Mouse (Mus musculus) adrenal gland, postnatal 25 days (tissue): ENCODE results near the gene Tead2. TPM values are rescaled to one million over a fixed set of nuclear protein-coding genes. Genes with fewer than 3 reads are reported as not detected.

Experiments used
- DNase-seq: peaks from one replicate; pipeline ENCODE4 v3.0.0; 2021; ENCODE audit warnings: mixed read lengths
- total RNA-seq: library from RNA; stranded (reverse); gene quantifications from 2 replicates; pipeline ENCODE4 v1.2.3, GENCODE M21; 2021

Tead2 gene
- total RNA-seq, 1 experiment from 2014 or later = 15.0 TPM

DNA sequence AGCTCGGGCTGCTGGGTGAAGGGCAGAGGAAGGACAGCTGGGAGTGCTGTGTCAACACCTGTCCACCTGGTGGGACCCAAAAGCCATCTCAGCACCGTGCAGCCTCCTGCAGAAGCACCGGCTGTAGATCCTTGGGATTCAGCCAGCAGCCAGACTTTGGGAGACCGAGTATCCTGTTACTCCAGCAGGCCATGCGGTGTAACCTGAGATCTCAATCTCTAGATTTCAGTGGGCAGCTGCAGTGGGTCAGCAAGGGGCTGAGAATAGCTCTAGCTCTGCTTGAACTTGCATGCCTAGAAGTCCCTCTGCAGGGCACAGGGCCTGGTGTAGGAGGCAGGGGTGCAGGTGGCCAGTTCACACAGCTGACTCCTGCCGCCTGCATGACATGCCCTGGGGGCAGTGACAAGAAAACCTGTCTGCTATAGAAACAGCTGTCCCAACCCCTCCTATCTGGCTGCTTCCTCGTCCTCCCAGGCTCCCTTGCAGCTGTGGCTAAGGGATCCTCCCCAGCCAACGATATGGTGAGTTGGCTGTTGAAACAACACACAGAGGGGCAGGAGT, 23.7 kb upstream of the Tead2 start:
- no peak for DNase-seq

DNA sequence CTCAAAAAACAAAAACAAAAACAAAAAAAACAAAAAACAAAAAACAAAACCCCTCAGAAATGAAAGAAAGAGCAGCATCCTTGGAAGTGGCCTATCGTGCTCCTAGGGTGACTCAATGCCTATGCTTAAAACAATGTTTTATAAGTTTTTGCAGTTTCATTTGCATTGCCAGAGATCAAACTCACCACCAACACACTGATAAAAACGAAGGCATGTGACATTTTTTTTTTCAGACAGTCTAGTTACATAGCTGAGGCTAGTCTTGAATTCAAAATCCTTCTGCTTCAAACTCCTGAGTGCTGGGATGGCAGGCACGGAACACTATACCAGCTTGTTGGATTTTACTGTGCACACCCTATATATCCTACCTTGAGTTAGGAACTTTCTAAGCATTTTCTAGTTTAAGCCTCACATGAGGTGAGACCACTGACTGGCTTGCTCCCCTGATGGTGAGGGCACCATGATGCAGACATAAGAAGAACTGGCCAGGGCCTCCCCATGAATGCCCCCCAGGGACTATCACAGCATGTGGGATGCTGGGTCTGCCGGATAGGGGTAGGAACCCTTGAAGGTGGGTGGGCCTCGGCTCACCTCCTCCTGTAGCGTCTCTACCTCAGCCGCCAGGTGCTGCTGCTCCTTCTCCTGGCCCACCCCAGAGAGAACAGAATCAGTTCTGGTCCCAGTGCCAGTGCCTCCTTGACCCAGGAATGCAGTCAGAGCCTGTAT, 22.8 kb upstream of the Tead2 start:
- no peak for DNase-seq

DNA sequence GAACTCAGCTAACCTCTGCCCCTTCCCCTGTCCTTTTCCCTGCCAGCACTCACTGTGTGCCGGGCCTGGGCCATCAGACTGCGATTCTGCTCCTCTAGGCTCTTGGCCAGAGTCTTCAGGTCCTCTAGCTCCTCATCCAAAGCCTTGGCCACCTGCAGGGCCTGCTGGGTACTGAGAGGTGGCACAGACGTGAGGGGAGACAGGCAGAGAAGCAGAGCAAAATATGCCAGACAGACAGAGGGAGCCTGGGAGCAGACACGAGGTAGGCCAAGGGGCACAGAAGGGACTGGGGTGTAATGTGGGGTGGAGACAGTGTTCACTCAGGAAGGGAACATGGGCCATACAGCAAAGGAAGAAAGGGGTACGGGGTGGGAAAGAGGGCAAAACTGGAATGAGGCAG, 22.1 kb upstream of the Tead2 start:
- DNase-seq = no peak

DNA sequence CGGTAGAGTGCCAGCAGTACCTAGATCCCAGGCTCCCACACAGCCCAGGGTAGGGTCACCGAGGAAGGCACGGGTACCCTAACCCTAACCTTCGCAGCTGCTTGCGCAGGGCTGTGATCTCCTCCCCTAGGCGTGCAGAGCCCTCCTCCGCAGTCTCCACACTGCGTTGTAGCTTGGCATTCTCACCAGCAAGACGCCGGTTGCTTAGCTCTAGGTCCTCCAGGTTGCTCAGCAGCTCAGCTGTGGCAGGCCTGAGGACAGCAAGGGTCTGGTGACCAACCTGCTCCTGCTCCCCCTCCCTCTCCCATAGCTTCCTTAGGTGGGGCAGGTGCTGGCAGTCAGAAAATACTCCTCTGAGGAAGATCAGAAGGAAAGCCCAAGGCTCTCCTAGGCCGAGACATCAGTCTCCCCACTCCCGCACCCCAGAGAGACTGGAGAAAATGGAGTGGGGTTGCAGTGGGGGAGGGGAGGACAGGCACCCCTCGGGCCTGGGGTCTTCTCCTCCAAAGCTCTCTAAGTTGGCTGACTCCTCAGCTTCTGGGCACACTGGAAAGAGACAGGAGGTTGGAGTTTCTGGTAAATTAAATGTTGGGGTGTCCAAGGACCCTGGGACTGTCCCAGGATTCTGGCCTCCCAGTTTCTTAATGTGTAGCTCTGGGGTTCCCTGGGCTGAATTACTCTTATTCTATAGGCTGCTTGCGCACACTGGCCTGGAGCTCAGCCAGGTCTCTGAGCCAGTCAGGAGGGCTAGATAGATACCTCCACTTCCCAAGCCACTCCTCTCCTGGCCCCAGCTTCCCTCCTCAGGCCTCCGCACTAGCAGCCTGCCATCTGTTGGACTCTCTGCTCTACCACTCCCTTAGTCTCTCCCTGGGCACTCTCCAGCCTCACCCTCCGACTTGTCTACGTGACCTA, 21.4 kb upstream of the Tead2 start:
- DNase-seq = no peak

DNA sequence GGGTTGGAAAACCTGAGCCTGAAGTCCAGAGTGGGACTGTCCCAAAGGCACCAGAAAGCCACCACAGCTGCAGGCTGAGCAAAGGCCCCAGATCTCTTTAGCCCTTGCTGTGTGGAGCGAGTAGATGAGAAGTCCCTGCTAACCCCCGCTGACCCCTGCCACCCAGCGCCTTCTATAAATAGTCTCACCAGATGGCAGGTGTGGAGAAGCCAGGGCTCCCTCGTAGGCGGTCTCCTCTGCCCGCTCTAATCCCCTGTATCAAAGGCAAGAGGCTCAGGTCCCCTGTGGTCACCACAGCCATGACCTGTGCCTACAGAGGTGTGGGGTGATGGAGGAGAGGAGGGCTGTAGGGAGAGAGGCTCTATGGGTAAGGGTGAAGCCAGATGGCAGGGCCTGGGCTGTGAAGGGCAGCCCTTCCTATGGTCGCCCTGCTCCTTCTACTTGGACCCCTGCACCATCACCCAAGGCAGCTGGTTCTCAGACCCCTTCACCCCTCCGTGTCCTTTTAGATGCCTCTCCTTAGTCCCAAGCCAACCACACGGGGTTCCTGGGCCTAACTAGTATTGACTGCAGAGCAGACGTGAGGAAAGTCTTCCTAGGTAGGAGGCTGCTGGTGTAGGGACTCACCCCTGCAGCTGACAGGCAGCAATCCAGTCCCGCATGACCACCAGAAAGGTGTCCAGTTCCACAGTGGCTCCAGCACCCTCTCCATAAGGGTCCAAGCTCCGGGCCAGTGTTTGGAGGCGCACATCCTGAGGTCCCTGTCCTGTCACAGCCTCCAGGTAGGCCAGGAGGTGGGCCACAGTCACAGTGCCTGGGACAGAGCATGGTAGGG, 20.0 kb upstream of the Tead2 start:
- no peak for DNase-seq

DNA sequence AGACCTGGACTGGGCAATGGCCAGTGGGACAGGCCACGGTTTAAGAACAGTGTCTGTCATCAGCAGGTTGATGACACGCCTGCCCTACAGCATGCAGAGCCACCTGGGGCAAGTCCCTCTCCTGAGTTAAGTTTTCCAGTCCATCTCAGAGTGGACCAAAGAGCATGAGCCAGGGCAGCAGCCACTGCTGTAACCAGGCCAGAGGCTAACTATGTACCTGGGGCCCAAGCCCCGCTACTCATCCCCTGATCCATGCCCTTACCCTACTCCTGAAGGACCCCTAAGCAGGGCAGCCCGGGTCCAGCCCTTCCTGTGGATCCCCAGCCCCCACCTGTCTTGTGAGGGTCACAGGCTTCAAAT, 19.4 kb upstream of the Tead2 start:
- no peak for DNase-seq

DNA sequence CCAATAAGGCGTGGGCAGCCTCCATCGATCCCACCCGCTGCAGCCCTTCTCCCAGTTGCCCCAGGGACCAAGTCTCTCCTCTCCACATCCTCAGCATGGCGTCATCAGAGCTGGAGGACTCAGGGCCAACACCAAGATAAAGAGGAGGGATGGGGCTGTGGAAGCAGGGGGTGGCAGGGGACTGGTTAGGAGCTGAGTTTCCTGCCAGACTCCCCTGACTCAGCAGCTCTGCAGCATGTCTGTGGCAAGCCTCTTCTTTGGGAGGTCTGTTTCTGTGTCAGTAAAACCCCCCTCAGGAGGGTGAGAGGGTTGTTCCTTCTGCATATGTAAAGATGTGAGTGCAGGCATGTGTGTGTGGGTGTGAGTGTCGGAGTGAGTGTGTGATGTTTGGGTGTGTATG, 18.6 kb upstream of the Tead2 start:
- no peak for DNase-seq

DNA sequence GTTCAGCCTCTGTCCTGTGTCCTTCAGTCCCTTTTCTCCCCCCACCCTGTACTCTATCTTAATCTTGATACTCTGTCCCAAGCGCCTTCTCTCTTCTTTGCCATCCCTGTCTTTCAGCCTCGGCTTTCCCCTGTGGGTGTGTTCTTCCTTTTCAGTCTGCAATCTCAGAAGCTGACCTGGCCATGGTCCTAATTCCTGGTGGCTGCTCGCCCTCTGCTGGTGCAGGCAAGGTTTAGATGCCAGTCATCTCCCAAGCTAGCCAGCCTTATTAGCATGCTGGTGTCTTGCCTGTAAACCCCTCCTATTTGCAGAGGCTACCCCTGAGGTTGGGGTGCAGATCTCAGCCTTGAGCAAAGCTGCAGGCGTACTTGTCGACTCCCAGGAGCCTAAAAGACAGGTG, 17.1 kb upstream of the Tead2 start:
- DNase-seq = peak; percentile 76

DNA sequence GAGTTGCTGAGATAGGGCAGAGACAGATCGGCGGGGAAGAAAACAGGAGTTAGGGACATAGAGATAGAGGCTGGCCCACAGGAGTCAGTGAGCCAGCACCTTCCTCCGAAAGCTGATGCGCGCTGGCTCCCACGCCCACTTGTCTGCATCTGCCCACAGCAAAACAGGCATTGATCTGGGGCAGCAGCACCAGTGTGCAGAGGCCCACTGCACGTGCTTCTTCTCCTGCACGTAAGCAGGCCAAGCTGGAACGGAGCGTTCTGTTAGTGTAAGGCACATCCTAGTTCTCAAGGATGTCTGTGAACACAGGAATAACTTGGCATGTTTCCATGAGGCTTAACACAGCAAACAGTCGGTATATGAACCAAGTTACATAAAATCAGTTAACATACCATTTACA, 16.6 kb upstream of the Tead2 start:
- DNase-seq = no peak

DNA sequence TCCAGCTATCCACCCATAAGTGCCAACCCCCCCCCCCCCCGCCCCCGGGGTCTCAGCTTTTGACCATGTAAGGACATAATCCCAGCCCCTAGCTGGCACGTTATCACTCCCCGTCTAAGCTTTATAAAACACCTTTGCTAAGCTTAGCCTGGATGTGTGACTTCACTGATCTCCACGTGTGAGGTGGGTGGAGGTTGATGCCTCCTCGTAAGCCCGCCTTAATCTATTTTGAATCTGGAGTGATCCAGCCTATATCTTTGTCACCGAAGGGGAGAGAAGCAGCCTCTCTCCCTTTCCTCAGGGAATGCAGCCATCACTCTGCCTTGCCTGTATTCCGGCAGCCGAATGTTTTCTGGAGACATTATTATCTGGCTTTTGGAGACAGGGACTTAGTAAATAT, 12.9 kb upstream of the Tead2 start:
- no peak for DNase-seq

DNA sequence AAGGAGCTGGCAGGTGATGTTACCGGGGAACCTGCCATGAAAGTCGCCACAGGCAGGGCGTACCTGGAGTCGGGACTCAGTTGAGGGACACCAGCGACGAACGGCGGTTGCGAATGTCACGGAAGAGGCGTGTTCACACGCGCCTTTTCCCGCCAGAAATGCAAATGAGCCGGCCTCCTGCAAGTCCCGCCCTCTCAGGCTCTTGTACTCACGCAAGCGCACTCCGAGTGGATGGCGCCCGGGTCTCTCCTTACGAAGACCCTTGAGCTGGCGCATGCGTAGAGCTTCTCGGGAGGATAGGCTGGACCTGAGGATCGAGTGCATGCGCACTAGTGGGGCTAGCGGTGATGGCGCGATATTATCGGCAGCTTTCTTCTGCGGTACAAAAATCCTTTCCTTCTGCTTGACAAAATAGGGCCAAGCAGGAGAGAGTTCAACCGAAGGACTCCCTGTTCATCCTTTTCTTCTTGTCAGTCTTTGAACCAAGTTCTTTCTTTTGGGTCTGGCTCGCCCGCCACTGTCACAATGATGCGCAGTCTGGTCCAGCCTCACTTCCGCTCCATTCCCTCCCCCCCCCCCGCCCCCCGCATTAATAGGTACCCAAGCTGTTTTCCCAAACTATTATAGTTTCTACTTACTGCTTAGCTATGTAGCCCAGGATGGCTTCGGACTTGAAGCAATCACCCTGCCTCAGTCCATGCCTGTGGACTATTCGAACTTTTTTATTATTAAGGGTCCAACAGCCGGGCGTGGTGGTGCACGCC, 11.0 kb upstream of the Tead2 start, which contains the start of gene Ccdc155:
Gene Ccdc155, minus strand, starts transcription at position 513 of the 764 bp plus-strand sequence.
- DNase-seq = peak; percentile 90

DNA sequence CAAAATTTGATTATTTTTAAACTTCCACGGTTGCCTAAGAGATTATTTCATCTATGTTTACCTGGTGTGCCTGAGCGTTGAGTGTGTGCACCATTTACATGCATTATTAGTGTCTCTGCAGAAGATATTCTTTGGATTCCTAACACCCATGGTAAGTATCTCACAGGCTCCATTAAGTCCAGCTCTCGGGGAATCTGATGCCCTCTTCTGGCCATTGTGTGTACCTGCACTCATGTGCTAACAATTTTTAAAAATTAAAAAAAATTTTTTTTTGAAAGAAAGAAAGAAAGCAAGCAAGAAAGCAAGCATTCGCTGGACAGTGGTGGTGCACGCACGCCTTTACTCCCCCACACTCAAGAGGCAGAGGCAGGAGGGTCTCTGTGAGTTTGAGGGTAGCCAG, 7.3 kb upstream of the Tead2 start:
- no peak for DNase-seq

DNA sequence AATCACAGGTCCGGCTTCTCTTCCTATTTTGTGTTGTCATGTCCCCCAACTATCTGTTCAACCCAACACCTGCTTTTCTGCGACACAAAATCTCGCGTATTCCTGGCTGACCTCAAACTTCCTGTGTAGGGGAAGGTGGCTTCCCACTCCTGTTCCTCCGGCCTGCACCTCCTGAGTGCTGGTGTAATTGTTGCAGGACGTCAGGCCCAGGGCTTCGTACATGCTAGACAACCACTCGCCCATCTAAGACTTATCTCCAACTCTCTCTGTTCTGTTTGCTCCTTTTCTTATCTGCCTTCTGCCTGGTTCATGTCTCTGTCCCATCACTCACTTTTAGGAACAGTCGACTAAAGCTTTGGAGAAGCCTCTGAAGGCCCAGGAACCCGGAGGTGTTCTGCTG, 4.5 kb upstream of the Tead2 start:
- no peak for DNase-seq

DNA sequence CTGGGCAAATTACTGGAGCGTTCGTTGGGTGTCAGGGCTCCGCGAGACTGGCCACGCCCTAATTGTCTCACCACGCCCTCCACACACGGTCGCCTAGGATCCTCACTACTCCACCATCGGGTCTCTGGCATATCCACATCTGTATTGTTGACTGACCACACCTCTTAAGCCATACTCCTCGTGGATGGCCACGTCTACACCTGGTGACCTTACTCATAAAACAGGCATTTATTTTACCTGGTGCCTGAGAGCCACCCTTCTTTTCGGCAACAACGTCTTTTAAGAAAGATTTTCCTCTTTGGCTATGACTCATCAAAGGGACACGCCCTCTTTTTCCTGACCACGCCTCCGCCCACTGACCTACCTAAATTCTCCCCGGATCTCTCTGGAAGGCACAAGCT, 3.7 kb upstream of the Tead2 start, which contains the start of gene Dkkl1:
Gene Dkkl1, minus strand, starts transcription at position 297 of the 401 bp plus-strand sequence.
- DNase-seq = no peak

DNA sequence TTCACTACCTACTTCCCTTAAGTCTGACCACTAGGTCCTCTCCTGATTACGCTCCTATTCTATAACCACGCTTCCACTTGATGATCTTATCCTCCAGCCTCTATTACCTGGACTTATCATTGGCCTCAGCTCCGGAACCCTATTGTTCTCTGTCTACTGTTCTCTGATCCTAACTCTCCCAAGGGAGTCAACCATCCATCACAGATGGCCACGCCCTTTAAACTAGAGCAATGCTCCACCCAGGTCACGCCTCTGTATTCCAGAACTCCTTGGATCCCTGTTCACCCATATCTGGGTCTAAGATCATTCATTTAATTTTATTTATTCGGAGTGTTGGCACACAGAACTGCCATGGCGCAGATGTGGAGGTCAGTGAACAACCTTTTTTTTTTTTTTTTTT, 3.2 kb upstream of the Tead2 start:
- DNase-seq = no peak

DNA sequence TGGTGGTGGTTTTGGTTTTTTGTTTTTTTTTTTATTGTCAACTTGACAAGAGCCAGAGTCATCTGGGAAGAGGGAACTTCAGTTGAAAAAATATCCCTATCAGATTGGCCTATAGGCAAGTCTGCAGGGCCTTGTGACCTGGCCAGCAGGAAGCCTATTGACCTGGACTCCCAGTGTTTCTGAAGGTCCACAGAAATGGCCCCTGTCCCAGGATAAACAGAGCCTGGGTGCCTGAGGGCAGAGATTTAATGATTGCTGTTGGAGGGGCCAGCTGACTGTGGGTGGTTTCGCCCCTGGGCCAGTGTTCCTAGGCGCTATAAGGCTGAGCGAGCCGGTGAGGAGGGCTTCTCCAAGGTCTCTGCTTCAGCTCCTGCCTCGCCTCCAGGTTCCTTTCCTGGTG, 1.8 kb upstream of the Tead2 start:
- no peak for DNase-seq

DNA sequence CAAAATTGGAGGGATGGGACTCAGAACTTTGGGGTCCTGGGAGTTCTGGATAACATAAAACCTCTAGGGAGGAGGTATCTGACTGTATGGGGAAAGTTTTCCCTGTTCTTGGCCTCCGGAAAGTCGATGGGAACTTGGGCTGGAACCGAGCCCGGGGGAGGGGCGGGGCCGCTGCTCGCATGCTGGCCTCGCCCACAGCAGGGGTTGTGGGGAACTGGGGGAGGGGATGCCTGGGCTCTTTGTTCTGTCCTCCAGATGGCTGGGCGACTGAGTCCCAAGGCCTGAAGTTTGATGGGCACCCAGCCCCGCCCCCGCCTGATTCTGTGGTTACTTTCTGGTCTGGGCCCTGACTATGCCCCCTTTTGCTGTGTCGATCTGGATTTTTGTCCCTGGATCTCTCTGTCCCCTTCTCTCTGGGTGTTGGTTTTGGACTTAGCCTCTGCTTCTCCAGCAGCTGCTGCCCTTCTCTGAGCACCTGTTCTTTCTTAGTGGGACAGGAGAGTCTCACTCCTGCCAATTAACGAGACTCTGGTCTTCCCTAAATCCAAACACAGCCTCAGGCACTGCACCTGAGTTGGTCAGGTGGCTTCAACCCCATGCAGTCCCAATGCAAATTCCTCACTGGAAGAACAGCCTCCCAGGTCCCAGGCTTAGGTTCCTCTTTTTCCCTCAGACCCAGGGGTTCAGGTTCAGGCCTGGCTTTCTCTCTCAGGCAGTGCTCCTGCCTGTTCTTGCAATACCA, 1.1 kb downstream of the Tead2 start:
- DNase-seq = peak; percentile 71

DNA sequence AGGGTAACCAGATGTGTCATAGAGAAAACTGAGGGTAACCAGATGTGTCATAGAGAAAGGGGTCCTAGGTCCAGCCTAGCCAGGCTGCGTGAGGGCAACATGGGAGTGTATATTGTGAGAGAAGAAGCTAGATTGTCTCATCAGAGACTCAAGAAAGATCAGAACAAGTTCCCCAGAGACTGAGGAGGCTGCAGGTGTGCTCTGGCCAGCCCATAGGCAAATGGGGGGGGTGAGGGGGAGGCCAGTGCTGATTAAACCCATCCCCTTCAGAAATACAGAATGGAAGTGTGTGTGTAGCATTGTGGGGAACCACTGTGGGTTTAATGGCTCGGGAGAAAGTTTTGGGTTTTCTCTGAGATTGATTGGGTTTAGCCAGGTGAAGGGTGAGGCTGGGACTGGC, 6.1 kb downstream of the Tead2 start:
- DNase-seq = no peak

DNA sequence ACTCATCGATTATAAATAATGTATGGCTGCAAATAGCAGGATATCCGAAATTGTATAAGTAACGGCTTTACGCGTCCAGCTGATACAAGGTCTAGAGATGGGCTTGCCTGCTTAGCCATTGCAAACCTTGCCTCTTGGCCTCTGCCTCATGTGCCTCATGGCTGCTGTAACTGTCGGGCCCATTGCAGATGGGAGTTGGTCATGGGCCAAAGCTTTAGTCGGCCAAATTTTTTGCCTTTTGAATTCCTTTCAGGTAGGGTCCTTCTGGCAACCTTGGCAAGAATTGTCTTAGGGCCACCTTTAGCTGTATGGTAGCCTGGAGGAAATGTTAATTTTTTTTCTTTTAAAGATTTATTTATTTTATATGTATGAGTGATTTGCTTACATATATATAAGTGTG, 9.3 kb downstream of the Tead2 start:
- no peak for DNase-seq

DNA sequence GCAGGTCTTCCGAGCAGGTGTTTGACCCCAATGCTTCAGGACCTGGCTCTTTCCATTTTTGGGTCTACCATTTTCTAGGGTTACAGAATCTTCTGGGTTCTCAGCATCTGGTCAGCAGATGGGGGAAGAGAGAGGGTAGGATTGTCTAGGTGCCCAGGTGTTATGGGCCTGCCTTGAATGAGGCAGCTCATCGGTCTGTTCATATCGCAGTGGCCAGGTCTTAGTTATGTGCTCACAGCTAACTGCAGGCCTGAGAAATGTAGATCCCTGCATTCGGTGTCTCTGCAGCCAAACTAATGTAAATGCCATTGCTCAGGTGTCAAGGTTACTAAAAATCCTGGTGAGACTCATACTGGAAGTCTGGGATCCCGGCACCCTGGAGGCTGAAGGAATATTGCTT, 10.9 kb downstream of the Tead2 start:
- DNase-seq = no peak

DNA sequence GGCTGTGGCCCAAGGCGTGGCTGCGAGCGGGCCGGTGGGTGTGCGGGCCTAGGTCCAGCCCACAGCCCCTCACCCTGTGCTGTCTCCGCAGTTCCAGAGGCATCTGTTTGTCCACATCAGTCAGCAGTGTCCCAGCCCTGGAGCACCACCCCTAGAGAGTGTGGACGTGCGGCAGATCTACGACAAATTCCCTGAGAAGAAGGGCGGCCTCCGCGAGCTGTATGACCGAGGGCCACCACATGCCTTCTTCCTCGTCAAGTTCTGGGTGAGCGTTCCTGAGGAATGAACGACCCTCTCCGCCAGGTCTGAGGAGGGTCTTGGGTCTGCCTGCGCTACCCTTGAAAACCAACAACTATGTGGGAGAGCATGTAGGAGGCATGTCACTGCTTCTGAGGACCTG, 13.0 kb downstream of the Tead2 start:
- DNase-seq = no peak
